Mouse (Mus musculus): ENCODE measurements around the gene Gm9918.

DNA sequence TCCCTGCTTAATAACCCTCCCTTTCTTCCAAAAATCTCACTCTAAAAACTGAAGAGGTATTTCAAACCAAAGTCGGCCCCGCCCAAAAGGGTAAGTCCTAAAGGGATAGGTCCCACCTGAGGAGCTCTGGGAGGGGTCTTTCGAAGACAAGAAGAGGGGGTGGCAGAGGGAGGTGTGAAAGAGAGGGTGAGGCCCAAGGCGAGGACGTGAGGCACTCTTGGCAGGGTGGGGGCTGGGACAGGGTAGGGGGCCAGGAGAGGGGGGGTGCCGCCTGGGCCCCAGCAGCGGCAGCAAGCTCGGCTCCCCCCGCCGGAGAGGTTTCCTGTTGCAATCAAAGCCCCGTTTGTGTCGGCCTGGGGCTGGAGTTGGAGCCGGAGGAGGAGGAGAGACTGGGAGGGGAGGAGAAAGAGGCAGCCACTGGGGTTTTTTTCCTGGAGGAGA, 21.1 kb upstream of the Gm9918 start:
- TF ChIP-seq CTCF (conservative IDR thresholded peaks at IDR 0.05; ENCODE audit: low read length) (no peak), NANOG (IDR thresholded peaks at IDR 0.05; ENCODE audit: borderline replicate concordance, low read length) (no peak)
